Mouse (Mus musculus): Measurements from ENCODE around the gene Fkbp2. TPM values are rescaled to one million over a fixed set of nuclear protein-coding genes. Genes with fewer than 3 reads are reported as not detected.

Fkbp2 gene
- total and polyA plus RNA-seq, 2 experiments: 60.0 to 92.8 TPM

DNA sequence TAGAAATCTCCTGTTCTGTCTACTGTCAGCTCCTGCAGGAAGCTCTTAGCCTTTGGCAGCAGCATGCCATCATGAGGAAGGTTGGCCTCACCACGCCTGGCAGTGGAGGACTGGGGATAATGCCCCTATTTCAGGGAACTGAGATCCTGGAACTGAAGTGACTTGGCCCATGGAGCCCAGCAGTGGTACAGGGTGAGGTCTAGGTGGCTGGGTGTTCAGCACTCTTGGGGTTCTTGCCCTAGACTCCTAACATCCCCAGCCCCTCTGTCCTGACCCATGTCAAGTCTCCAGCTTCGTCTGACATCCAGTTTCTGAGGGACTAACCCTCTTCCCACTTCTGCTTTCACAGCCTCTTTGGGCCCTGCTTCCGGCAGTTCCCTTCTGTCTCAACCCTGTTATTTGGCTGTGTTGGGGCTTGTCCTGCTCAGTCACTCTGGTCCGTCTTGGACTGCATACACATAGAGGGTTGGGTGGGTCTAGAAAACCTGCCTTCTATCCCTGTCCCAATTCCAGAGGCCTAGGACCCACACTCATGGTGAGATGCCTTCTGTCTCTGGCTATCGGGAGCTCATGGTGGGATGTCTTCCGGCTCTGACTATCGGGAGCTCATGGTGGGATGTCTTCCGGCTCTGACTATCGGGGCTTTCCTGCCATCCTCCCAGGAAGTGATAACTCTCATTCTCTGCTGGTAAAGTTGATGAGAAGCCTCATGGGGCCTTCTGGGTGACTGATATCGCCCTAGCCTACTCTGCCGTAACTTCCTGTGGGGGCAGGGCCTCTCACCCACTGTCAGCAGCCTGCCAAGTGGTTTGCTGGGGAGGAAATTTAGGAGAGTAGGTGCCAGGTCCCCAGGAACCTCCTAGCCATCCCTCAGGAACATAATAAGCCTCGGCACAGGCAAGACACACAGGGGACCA, 37.5 kb upstream of the Fkbp2 start:
- no peak for DNase-seq (ENCODE audit: extremely low read depth, low read depth, low spot score)

DNA sequence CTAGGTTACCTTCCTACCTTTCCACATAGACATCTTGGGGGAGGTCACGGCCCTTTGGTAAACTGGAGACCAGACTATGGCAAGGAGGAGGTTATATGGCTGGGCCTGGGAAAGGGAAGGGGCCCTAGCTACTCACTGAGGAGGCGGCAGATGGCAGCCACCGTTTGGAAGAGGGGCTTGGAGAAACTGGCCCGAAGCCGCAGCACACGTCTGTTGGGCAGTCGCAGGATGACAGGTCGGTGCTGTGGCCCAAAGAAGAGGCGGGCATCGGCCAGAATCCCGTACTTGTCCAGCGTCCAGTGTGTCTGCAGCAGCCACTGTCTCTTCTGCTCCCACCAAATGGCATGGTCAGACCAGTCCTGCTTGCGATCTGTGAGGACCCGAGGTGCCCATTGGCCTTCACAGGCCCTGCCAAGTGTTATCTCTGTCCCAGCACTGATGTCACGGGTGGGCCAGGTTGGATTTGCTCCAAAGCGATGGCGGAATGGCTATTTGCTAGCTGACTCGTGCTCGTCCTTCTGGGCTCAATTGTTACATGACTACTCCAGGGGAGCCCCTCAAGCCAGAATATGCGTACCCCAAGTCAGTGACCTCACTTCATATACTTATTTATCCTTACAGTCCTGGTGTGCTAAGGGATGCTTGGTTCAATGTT, 34.3 kb upstream of the Fkbp2 start:
- H3K9ac ChIP-seq (ENCODE audit: low read depth, low read length): no peak overlapping the region
- no peak overlapping the region for H3K27ac ChIP-seq (replicated peaks; ENCODE audit: insufficient read depth, low read depth, low read length)
- DNase-seq (ENCODE audit: extremely low read depth, low read depth, low spot score): no peak
- no peaks in the 10 kb centered on the region for H3K36me3 ChIP-seq (ENCODE audit: control insufficient read depth, insufficient read depth, low read length)
- WGBS: 91% methylated on average over 20 of the region's 20 CpGs
- no peaks in the 10 kb centered on the region for H3K79me2 ChIP-seq (ENCODE audit: control insufficient read depth, insufficient read depth, low read length)
- peaks cover 2% of the 10 kb centered on the region; the same call in 1 of the 2 replicates for H3K4me1 ChIP-seq (ENCODE audit: control insufficient read depth, insufficient read depth, low read length)
- no peaks in the 10 kb centered on the region for H3K27me3 ChIP-seq (ENCODE audit: control insufficient read depth, insufficient read depth, low read length)
- H3K4me3 ChIP-seq (ENCODE audit: insufficient read depth, low read depth, low read length): no peak overlapping the region
- TF ChIP-seq CTCF (IDR thresholded peaks at IDR 0.05; ENCODE audit: low read depth, low read length): no peak
- TF ChIP-seq POLR2A (IDR thresholded peaks at IDR 0.05; ENCODE audit: extremely low read depth, insufficient read depth, low read length): no peak

More for the DNA sequence above, 37.5 kb upstream of the Fkbp2 start:
- TF ChIP-seq CTCF (IDR thresholded peaks at IDR 0.05; ENCODE audit: low read depth, low read length) (no peak), POLR2A (IDR thresholded peaks at IDR 0.05; ENCODE audit: extremely low read depth, insufficient read depth, low read length) (no peak)
- Histone ChIP-seq H3K9ac (ENCODE audit: low read depth, low read length) (0 out of 2 replicates have a peak overlapping the region, but pooled peaks have one; percentile 2), H3K27me3 (ENCODE audit: control insufficient read depth, insufficient read depth, low read length) (no peaks in the 10 kb centered on the region), H3K27ac (replicated peaks; ENCODE audit: insufficient read depth, low read depth, low read length) (peak overlapping the region; percentile 42), H3K79me2 (ENCODE audit: control insufficient read depth, insufficient read depth, low read length) (no peaks in the 10 kb centered on the region), H3K36me3 (ENCODE audit: control insufficient read depth, insufficient read depth, low read length) (peaks cover 18% of the 10 kb centered on the region), H3K4me3 (ENCODE audit: insufficient read depth, low read depth, low read length) (no peak overlapping the region; the same call in 1 of the 2 replicates), H3K4me1 (ENCODE audit: control insufficient read depth, insufficient read depth, low read length) (no peaks in the 10 kb centered on the region)
- WGBS: 67% methylated on average over 12 of the region's 12 CpGs

- no peak for DNase-seq (ENCODE audit: extremely low read depth, low read depth, low spot score)
- Histone ChIP-seq H3K4me1 (ENCODE audit: control insufficient read depth, insufficient read depth, low read length) (peaks cover 2% of the 10 kb centered on the region; the same call in 1 of the 2 replicates), H3K27ac (replicated peaks; ENCODE audit: insufficient read depth, low read depth, low read length) (no peak overlapping the region), H3K36me3 (ENCODE audit: control insufficient read depth, insufficient read depth, low read length) (no peaks in the 10 kb centered on the region), H3K9ac (ENCODE audit: low read depth, low read length) (no peak overlapping the region), H3K4me3 (ENCODE audit: insufficient read depth, low read depth, low read length) (no peak overlapping the region), H3K79me2 (ENCODE audit: control insufficient read depth, insufficient read depth, low read length) (no peaks in the 10 kb centered on the region), H3K27me3 (ENCODE audit: control insufficient read depth, insufficient read depth, low read length) (no peaks in the 10 kb centered on the region)
- 95% methylated on average over 9 of the region's 9 CpGs for WGBS
- TF ChIP-seq POLR2A (IDR thresholded peaks at IDR 0.05; ENCODE audit: extremely low read depth, insufficient read depth, low read length) (no peak), CTCF (IDR thresholded peaks at IDR 0.05; ENCODE audit: low read depth, low read length) (no peak)
Observed at GRCm38 (mm10) chr19:7013984-7014383, 33.7 kb upstream of the Fkbp2 start.

GRCm38 (mm10) chr19:7012426-7012825, 32.1 kb upstream of the Fkbp2 start:
- WGBS: 32% methylated on average over 4 of the region's 4 CpGs
- H3K79me2 ChIP-seq (ENCODE audit: control insufficient read depth, insufficient read depth, low read length): no peaks in the 10 kb centered on the region
- no peaks in the 10 kb centered on the region for H3K36me3 ChIP-seq (ENCODE audit: control insufficient read depth, insufficient read depth, low read length)
- H3K27ac ChIP-seq (replicated peaks; ENCODE audit: insufficient read depth, low read depth, low read length): no peak overlapping the region
- H3K4me1 ChIP-seq (ENCODE audit: control insufficient read depth, insufficient read depth, low read length): peaks cover 2% of the 10 kb centered on the region; the same call in 1 of the 2 replicates
- H3K9ac ChIP-seq (ENCODE audit: low read depth, low read length): no peak overlapping the region
- H3K4me3 ChIP-seq (ENCODE audit: insufficient read depth, low read depth, low read length): no peak overlapping the region
- no peak for TF ChIP-seq POLR2A (IDR thresholded peaks at IDR 0.05; ENCODE audit: extremely low read depth, insufficient read depth, low read length)
- no peak for TF ChIP-seq CTCF (IDR thresholded peaks at IDR 0.05; ENCODE audit: low read depth, low read length)
- no peaks in the 10 kb centered on the region for H3K27me3 ChIP-seq (ENCODE audit: control insufficient read depth, insufficient read depth, low read length)
- peak; percentile 42 for DNase-seq (ENCODE audit: extremely low read depth, low read depth, low spot score)

- Histone ChIP-seq H3K4me3 (ENCODE audit: insufficient read depth, low read depth, low read length) (no peak overlapping the region), H3K27me3 (ENCODE audit: control insufficient read depth, insufficient read depth, low read length) (no peaks in the 10 kb centered on the region), H3K36me3 (ENCODE audit: control insufficient read depth, insufficient read depth, low read length) (no peaks in the 10 kb centered on the region), H3K27ac (replicated peaks; ENCODE audit: insufficient read depth, low read depth, low read length) (no peak overlapping the region), H3K79me2 (ENCODE audit: control insufficient read depth, insufficient read depth, low read length) (no peaks in the 10 kb centered on the region), H3K9ac (ENCODE audit: low read depth, low read length) (no peak overlapping the region), H3K4me1 (ENCODE audit: control insufficient read depth, insufficient read depth, low read length) (no peaks in the 10 kb centered on the region; the same call in 1 of the 2 replicates)
- DNase-seq (ENCODE audit: extremely low read depth, low read depth, low spot score): no peak
- no peak for TF ChIP-seq CTCF (IDR thresholded peaks at IDR 0.05; ENCODE audit: low read depth, low read length)
- TF ChIP-seq POLR2A (IDR thresholded peaks at IDR 0.05; ENCODE audit: extremely low read depth, insufficient read depth, low read length): no peak
- 85% methylated on average over 9 of the region's 9 CpGs for WGBS
Observed at GRCm38 (mm10) chr19:7006892-7007593, 26.7 kb upstream of the Fkbp2 start.
